Mouse (Mus musculus): ENCODE measurements around the gene Acot8. TPM values are rescaled to one million over a fixed set of nuclear protein-coding genes. Genes with fewer than 3 reads are reported as not detected.

Acot8 gene
- polyA plus RNA-seq, 1 experiment from 2014 or later = 17.8 TPM

DNA sequence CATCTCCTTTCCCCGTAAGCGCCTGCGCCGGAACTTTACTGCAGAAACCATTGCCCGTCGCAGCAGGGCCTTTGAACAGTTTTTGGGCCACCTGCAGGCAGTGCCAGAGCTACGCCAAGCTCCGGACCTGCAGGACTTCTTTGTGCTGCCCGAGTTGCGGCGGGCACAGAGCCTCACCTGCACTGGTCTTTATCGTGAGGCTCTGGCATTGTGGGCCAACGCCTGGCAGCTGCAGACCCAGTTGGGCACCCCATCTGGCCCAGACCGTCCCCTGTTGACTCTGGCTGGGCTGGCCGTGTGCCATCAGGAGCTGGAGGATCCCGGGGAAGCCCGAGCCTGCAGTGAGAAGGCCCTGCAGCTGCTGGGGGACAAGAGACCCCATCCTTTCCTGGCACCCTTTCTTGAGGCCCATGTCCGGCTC, 12.8 kb downstream of the Acot8 start:
- Histone ChIP-seq H3K4me1 (ENCODE audit: insufficient read depth) (0 out of 2 replicates have a peak, but pooled peaks cover 4% of the 10 kb centered on the region), H3K9me3 (ENCODE audit: low read depth, low read length) (no peaks in the 10 kb centered on the region), H3K27me3 (ENCODE audit: insufficient read depth, low read length) (no peaks in the 10 kb centered on the region), H3K27ac (ENCODE audit: low read depth) (no peak overlapping the region), H3K4me2 (no peak overlapping the region), H3K9ac (no peak overlapping the region), H3K36me3 (ENCODE audit: insufficient read depth) (peaks cover 68% of the 10 kb centered on the region), H3K4me3 (ENCODE audit: low read depth, low read length) (no peak overlapping the region)
- no peak for TF ChIP-seq CTCF (IDR thresholded peaks at IDR 0.05; ENCODE audit: low read depth)
- ATAC-seq (ENCODE audit: insufficient read depth) (no peak), DNase-seq (no peak)
- WGBS = 92% methylated on average over 18 of the region's 18 CpGs

DNA sequence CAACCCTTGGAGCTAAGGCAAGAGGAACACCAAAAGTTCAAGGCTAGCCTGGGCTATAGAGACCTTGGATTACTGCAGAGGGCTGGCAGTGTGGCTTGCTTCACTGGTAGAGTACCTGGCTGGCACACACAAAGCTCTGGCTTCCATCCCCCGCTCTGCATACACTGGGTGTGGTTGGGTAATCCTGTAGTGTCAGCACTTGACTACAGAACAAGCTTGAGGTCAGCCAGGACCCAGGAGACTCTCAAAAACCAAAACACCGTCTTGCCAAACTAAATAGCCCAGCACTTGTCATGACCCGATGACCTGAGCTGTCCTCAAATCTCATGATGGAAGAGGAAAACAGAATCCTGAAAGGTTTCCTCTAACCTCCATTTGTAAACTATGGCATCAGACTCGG, 14.2 kb downstream of the Acot8 start:
- TF ChIP-seq CTCF (IDR thresholded peaks at IDR 0.05; ENCODE audit: low read depth) = no peak
- DNase-seq (no peak), ATAC-seq (ENCODE audit: insufficient read depth) (no peak)
- Histone ChIP-seq H3K9ac (no peak overlapping the region), H3K4me2 (no peak overlapping the region), H3K36me3 (ENCODE audit: insufficient read depth) (peaks cover 54% of the 10 kb centered on the region), H3K9me3 (ENCODE audit: low read depth, low read length) (no peaks in the 10 kb centered on the region), H3K27me3 (ENCODE audit: insufficient read depth, low read length) (no peaks in the 10 kb centered on the region), H3K4me3 (ENCODE audit: low read depth, low read length) (no peak overlapping the region), H3K27ac (ENCODE audit: low read depth) (no peak overlapping the region), H3K4me1 (ENCODE audit: insufficient read depth) (0 out of 2 replicates have a peak, but pooled peaks cover 5% of the 10 kb centered on the region)
- 55% methylated on average over 4 of the region's 4 CpGs for whole genome bisulfite sequencing

DNA sequence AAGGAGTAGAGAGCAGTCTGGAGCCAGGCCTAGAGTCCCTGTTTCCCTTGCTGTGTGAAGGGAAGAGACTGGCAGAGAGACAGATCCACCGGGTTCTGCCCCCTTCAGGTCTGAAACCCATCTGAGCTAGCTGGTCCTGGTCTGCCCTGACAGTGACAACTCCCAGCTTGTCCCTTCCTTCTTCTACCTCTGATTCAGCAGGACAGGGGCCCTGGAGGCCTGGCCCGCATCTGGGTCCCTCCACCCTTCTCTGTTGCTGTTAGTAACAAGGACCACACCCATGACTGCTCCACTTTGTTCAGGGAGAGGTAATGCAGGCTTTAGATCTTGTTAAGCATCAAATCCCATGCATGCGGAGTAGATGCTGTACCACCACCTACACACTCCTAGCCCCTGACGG, 16.3 kb downstream of the Acot8 start:
- H3K36me3 ChIP-seq (ENCODE audit: insufficient read depth) = peaks cover 39% of the 10 kb centered on the region
- no peak for TF ChIP-seq CTCF (IDR thresholded peaks at IDR 0.05; ENCODE audit: low read depth)
- H3K4me1 ChIP-seq (ENCODE audit: insufficient read depth) = peaks cover 8% of the 10 kb centered on the region; the same call in 1 of the 2 replicates
- no peak overlapping the region for H3K4me3 ChIP-seq (ENCODE audit: low read depth, low read length)
- ATAC-seq (ENCODE audit: insufficient read depth) (no peak), DNase-seq (no peak)
- H3K9ac ChIP-seq = no peak overlapping the region
- no peaks in the 10 kb centered on the region for H3K9me3 ChIP-seq (ENCODE audit: low read depth, low read length)
- no peak overlapping the region for H3K4me2 ChIP-seq
- H3K27ac ChIP-seq (ENCODE audit: low read depth) = no peak overlapping the region
- H3K27me3 ChIP-seq (ENCODE audit: insufficient read depth, low read length) = no peaks in the 10 kb centered on the region
- 62% methylated on average over 4 of the region's 4 CpGs for WGBS

DNA sequence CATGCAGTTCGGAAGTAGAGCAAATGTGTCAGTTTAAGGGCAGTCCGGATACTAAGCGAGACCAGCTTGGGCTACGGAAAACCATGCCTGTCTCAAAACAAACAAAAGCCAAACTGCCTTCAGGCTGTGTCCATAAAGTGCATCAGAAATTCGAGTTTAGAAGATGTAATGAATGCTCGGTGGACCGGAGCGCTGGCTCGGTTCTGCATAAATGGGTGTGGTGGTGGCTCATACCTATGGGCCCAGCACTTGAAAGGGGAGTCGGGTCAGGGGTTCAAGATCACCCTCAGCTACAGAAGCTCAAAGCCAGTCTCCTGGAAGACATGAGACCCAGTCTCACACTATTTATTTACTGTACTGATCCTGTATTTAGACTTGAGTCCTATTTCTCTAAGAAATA, 16.9 kb downstream of the Acot8 start:
- Histone ChIP-seq H3K4me2 (no peak overlapping the region), H3K27me3 (ENCODE audit: insufficient read depth, low read length) (no peaks in the 10 kb centered on the region), H3K27ac (ENCODE audit: low read depth) (no peak overlapping the region), H3K9ac (no peak overlapping the region), H3K4me3 (ENCODE audit: low read depth, low read length) (no peak overlapping the region), H3K9me3 (ENCODE audit: low read depth, low read length) (no peaks in the 10 kb centered on the region), H3K36me3 (ENCODE audit: insufficient read depth) (peaks cover 33% of the 10 kb centered on the region), H3K4me1 (ENCODE audit: insufficient read depth) (peaks cover 8% of the 10 kb centered on the region; the same call in 1 of the 2 replicates)
- DNase-seq = no peak
- TF ChIP-seq CTCF (IDR thresholded peaks at IDR 0.05; ENCODE audit: low read depth) = no peak
- 77% methylated on average over 10 of the region's 10 CpGs for WGBS
- no peak for ATAC-seq (ENCODE audit: insufficient read depth)

DNA sequence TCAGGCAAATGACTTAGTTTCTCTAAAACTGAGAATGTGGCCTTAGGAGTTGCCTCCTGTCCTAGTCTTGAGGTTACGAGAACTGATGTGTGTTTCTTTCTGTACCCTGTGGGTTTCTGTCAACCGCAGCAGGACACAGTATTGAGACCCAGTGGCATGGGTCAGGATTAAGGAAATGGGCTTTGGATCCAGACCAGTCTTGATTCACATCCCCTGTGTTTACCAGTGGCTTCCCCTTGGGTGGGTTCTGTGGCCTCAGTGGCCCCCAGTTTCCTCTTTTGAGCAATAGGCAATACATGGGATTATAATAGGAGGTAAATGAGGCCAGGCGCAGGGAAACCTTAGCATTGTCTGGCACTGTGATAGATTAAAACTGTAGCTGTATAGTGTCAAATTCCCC, 17.6 kb downstream of the Acot8 start:
- WGBS = 76% methylated on average over 3 of the region's 3 CpGs
- peak overlapping the region; percentile 27; the same call in 1 of the 2 replicates for H3K9ac ChIP-seq

DNA sequence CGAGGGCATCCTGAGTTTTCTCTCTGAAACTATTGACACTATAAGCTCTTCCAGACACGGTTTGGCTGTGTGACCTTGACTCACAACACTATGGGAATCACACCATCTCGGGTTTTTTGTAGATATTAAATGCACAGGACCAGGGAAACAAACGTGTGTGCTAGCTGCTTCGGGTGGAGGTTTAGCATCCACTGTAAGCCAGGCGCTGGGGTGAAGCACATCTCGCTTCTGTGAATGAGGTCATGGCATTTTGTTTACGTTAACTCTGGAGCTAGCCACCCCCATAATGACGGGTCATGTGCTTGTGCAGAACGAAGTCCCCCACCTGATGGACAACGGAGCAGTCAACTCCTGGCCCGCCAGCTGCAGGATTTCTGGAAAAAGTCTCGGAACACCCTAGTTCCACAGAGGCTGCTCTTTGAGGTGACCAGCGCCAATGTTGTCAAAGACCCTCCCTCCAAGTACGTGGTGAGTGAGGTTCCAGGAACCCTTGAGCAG, 18.2 kb downstream of the Acot8 start:
- Histone ChIP-seq H3K9me3 (ENCODE audit: low read depth, low read length) (no peaks in the 10 kb centered on the region), H3K9ac (peak overlapping the region; percentile 81), H3K4me2 (peak overlapping the region; percentile 88), H3K27ac (ENCODE audit: low read depth) (peak overlapping the region; percentile 92; the same call in 1 of the 2 replicates), H3K27me3 (ENCODE audit: insufficient read depth, low read length) (no peaks in the 10 kb centered on the region), H3K36me3 (ENCODE audit: insufficient read depth) (peaks cover 19% of the 10 kb centered on the region), H3K4me1 (ENCODE audit: insufficient read depth) (peaks cover 8% of the 10 kb centered on the region; the same call in 1 of the 2 replicates), H3K4me3 (ENCODE audit: low read depth, low read length) (peak overlapping the region; percentile 70)
- 4% methylated on average over 15 of the region's 15 CpGs for WGBS
- peak; percentile 3 for ATAC-seq (ENCODE audit: insufficient read depth)
- TF ChIP-seq CTCF (IDR thresholded peaks at IDR 0.05; ENCODE audit: low read depth) = no peak
- peak; percentile 63 for DNase-seq

More for the DNA sequence above, 17.6 kb downstream of the Acot8 start:
- no peaks in the 10 kb centered on the region for H3K27me3 ChIP-seq (ENCODE audit: insufficient read depth, low read length)
- peaks cover 8% of the 10 kb centered on the region; the same call in 1 of the 2 replicates for H3K4me1 ChIP-seq (ENCODE audit: insufficient read depth)
- peak overlapping the region; percentile 70 for H3K4me3 ChIP-seq (ENCODE audit: low read depth, low read length)
- no peak for DNase-seq
- peaks cover 25% of the 10 kb centered on the region for H3K36me3 ChIP-seq (ENCODE audit: insufficient read depth)
- no peak for ATAC-seq (ENCODE audit: insufficient read depth)
- peak overlapping the region; percentile 88 for H3K4me2 ChIP-seq
- H3K9me3 ChIP-seq (ENCODE audit: low read depth, low read length) = no peaks in the 10 kb centered on the region
- no peak for TF ChIP-seq CTCF (IDR thresholded peaks at IDR 0.05; ENCODE audit: low read depth)
- no peak overlapping the region for H3K27ac ChIP-seq (ENCODE audit: low read depth)

DNA sequence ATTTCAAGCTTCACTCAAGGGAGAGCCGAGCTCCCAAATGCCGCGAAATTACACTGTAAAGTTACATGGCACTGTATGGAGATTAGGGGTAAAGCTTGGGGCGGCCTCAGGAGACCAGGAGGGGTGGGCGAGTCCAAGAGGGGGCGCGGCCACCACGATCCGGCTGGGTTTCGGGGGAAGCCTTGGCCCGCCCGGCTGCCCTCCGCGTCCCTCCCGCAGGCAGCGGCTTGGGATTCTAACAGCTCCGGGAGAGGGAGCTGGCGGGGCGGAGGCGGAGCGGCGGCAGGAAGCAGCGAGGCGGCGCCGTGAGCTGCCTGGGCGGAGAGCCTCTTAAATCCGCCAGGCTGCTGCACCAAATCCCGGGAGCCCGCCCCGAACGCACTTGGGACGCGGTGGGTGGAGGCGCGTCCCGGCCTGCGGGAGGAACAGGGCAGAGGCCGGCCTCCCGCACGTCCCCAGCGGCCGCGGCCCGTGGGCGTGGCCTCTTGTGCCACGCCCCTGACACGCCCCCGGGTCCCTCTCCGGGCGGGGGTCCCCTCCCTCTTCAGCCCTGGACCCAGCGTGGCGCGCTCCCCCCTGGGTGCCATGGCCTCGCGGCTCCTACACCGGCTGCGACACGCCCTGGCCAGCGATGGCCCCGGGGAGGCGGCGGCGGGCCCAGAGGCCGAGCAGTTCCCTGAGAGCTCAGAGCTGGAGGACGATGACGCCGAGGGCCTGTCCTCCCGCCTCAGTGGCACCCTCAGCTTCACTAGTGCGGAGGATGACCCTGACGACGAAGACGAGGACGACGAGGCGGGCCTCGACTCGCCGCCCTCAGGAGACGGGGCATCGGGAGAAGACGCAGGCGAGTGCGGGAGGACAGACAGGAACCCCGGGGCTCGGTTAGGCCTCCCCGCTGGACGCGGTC, 18.9 kb downstream of the Acot8 start, which contains the start of gene Snx21:
Gene Snx21 (plus strand): TSS at position 343 of the 907 bp plus-strand sequence.
- Histone ChIP-seq H3K27ac (ENCODE audit: low read depth) (peak within 1 kb of the TSS; percentile 92), H3K9ac (peak within 1 kb of the TSS; percentile 81), H3K4me2 (peak within 1 kb of the TSS; percentile 88), H3K36me3 (ENCODE audit: insufficient read depth) (peaks cover 13% of the 10 kb centered on the region), H3K4me1 (ENCODE audit: insufficient read depth) (peaks cover 8% of the 10 kb centered on the region; the same call in 1 of the 2 replicates), H3K4me3 (ENCODE audit: low read depth, low read length) (peak within 1 kb of the TSS; percentile 70), H3K9me3 (ENCODE audit: low read depth, low read length) (no peaks in the 10 kb centered on the region), H3K27me3 (ENCODE audit: insufficient read depth, low read length) (no peaks in the 10 kb centered on the region)
- TF ChIP-seq CTCF (IDR thresholded peaks at IDR 0.05; ENCODE audit: low read depth) = peak; percentile 41
- DNase-seq = peak; percentile 95
- WGBS = under 1% methylated on average over 89 of the region's 89 CpGs
- peak; percentile 94 for ATAC-seq (ENCODE audit: insufficient read depth)

Data from lung, embryonic 14.5 days (tissue).